Mouse (Mus musculus) E14TG2a.4 (cell line): Measurements from ENCODE around the gene Tbc1d4.

ENCODE experiments used
- CTCF ChIP-seq: conservative IDR thresholded peaks from 2 replicates; pipeline ENCODE4 v1.5.1; 2014; ENCODE audit warnings: low read length
- NANOG ChIP-seq: IDR thresholded peaks from 2 replicates; pipeline ENCODE4 v1.6.1; 2014; ENCODE audit warnings: borderline replicate concordance, low read length, mixed read lengths
- POU5F1 ChIP-seq: IDR thresholded peaks from 2 replicates; pipeline ENCODE4 v1.6.1; 2014; ENCODE audit warnings: low read length, borderline replicate concordance

- no peak for TF ChIP-seq CTCF
- TF ChIP-seq NANOG = no peak
- no peak for TF ChIP-seq POU5F1
These were observed 17.9 kb downstream of the Tbc1d4 start for GRCm38 (mm10) chr14:101591101-101591500.
